Mouse (Mus musculus): ENCODE measurements at regions not wholly inside any gene's neighbourhood (a gene's known extent, or its start where the extent isn't known, plus 50 kb on each side); places are given as distances from the start of the nearest gene placed in this dataset.
A peak's percentile ranks its signal among the peaks of the same experiment; 100 is the strongest.

- no peak for DNase-seq
These were observed 55.9 kb upstream of the Ddx3x start for GRCm38 (mm10) chrX:13224902-13225301.

GRCm38 (mm10) chrX:13226429-13226828 lies 54.3 kb upstream of the Ddx3x start:
- no peak for DNase-seq

GRCm38 (mm10) chrX:13229891-13230614 lies 50.7 kb upstream of the Ddx3x start:
- DNase-seq: peak; percentile 26

GRCm38 (mm10) chrX:13230615-13231179 lies 50.1 kb upstream of the Ddx3x start:
- peak; percentile 89 for DNase-seq

All from right cerebral cortex, adult 18-20 months (tissue).